Mouse (Mus musculus): ENCODE measurements at regions not wholly inside any gene's neighbourhood (a gene's known extent, or its start where the extent isn't known, plus 50 kb on each side); places are given as distances from the start of the nearest gene placed in this dataset.

- Histone ChIP-seq H3K4me3 (no peak overlapping the region), H3K27ac (no peak overlapping the region)
- intact Hi-C loops (cut with DNase I) = no loop called here
- DNase-seq (ENCODE audit: extremely low spot score in 1 of 2, low spot score in 2 of 2) = no peak
- TF ChIP-seq CTCF (IDR thresholded peaks at IDR 0.05) = no peak
Observed at GRCm38 (mm10) chr13:30062285-30062684, 74.0 kb upstream of the Mboat1 start.

GRCm38 (mm10) chr13:30055141-30055645, 69.3 kb upstream of the E2f3 start:
- TF ChIP-seq CTCF (IDR thresholded peaks at IDR 0.05) = no peak
- no peak overlapping the region for H3K4me3 ChIP-seq
- intact Hi-C loops (cut with DNase I) = no loop called here
- DNase-seq (ENCODE audit: extremely low spot score in 1 of 2, low spot score in 2 of 2) = no peak
- no peak overlapping the region for H3K27ac ChIP-seq

GRCm38 (mm10) chr13:30051891-30052550, 66.2 kb upstream of the E2f3 start:
- Histone ChIP-seq H3K27ac (no peak overlapping the region), H3K4me3 (no peak overlapping the region)
- TF ChIP-seq CTCF (IDR thresholded peaks at IDR 0.05) = no peak
- intact Hi-C loops (cut with DNase I) = no loop called here
- no peak for DNase-seq (ENCODE audit: extremely low spot score in 1 of 2, low spot score in 2 of 2)

GRCm38 (mm10) chr13:30050745-30051508, 65.1 kb upstream of the E2f3 start:
- no peak for DNase-seq (ENCODE audit: extremely low spot score in 1 of 2, low spot score in 2 of 2)
- H3K27ac ChIP-seq = no peak overlapping the region
- H3K4me3 ChIP-seq = no peak overlapping the region
- intact Hi-C loops (cut with DNase I) = no loop called here
- TF ChIP-seq CTCF (IDR thresholded peaks at IDR 0.05) = no peak

GRCm38 (mm10) chr13:30048260-30048859, 62.5 kb upstream of the E2f3 start:
- DNase-seq (ENCODE audit: extremely low spot score in 1 of 2, low spot score in 2 of 2) = no peak
- Histone ChIP-seq H3K27ac (no peak overlapping the region), H3K4me3 (no peak overlapping the region)
- no peak for TF ChIP-seq CTCF (IDR thresholded peaks at IDR 0.05)
- intact Hi-C loops (cut with DNase I) = no loop called here

- intact Hi-C loops (cut with DNase I) = no loop called here
- no peak for DNase-seq (ENCODE audit: extremely low spot score in 1 of 2, low spot score in 2 of 2)
- H3K4me3 ChIP-seq = no peak overlapping the region
- H3K27ac ChIP-seq = no peak overlapping the region
- no peak for TF ChIP-seq CTCF (IDR thresholded peaks at IDR 0.05)
Observed at GRCm38 (mm10) chr13:30046504-30047169, 60.8 kb upstream of the E2f3 start.

GRCm38 (mm10) chr13:30046061-30046460, 60.2 kb upstream of the E2f3 start:
- no peak overlapping the region for H3K27ac ChIP-seq
- intact Hi-C loops (cut with DNase I) = no loop called here
- TF ChIP-seq CTCF (IDR thresholded peaks at IDR 0.05) = no peak
- H3K4me3 ChIP-seq = no peak overlapping the region
- no peak for DNase-seq (ENCODE audit: extremely low spot score in 1 of 2, low spot score in 2 of 2)

GRCm38 (mm10) chr13:30045225-30045624, 59.4 kb upstream of the E2f3 start:
- no peak for DNase-seq (ENCODE audit: extremely low spot score in 1 of 2, low spot score in 2 of 2)
- Histone ChIP-seq H3K27ac (no peak overlapping the region), H3K4me3 (no peak overlapping the region)
- intact Hi-C loops (cut with DNase I) = no loop called here
- no peak for TF ChIP-seq CTCF (IDR thresholded peaks at IDR 0.05)

- intact Hi-C loops (cut with DNase I) = no loop called here
- Histone ChIP-seq H3K4me3 (no peak overlapping the region), H3K27ac (no peak overlapping the region)
- DNase-seq (ENCODE audit: extremely low spot score in 1 of 2, low spot score in 2 of 2) = no peak
- no peak for TF ChIP-seq CTCF (IDR thresholded peaks at IDR 0.05)
Observed at GRCm38 (mm10) chr13:30044790-30045189, 58.9 kb upstream of the E2f3 start.

GRCm38 (mm10) chr13:30042689-30043320, 56.9 kb upstream of the E2f3 start:
- Histone ChIP-seq H3K4me3 (no peak overlapping the region), H3K27ac (peak overlapping the region; percentile 50; the same call in 1 of the 2 replicates)
- DNase-seq (ENCODE audit: extremely low spot score in 1 of 2, low spot score in 2 of 2) = peak in 1 of 2 experiments; percentile 21
- TF ChIP-seq CTCF (IDR thresholded peaks at IDR 0.05) = no peak
- intact Hi-C loops (cut with DNase I) = no loop called here

- Histone ChIP-seq H3K27ac (no peak overlapping the region), H3K4me3 (no peak overlapping the region)
- TF ChIP-seq CTCF (IDR thresholded peaks at IDR 0.05) = no peak
- no peak for DNase-seq (ENCODE audit: extremely low spot score in 1 of 2, low spot score in 2 of 2)
- intact Hi-C loops (cut with DNase I) = no loop called here
Observed at GRCm38 (mm10) chr13:30041501-30042295, 55.8 kb upstream of the E2f3 start.

Data from left cerebral cortex, adult 2 months (tissue).